Mouse (Mus musculus) adrenal gland (tissue): ENCODE measurements around the gene Ubac2.
"Not testable (repeated sequence)": the region's sequence is repeated elsewhere in the genome, so short reads cannot be mapped to it uniquely, and the experiment has no call there.

Source experiments
- intact Hi-C: fragments of 180-260 bp; cut with DNase I; formaldehyde crosslinking; loops from one replicate; pipeline ENCODE4 v1.15.1; 2025
- long read RNA-seq, 2 experiments: library from polyadenylated mRNA; unstranded; transcript quantifications; one replicate each; pipeline ENCODE4 v2.0.0; 2020; ENCODE audit warnings: borderline replicate concordance in 1 of 2; ENCODE audit not compliant: insufficient replicate concordance in 1 of 2

Gene Ubac2
- long read RNA-seq, experiment 1, transcript Ubac2-201 (9 exons, 2,139 nt): major isoform, 23 of 28 reads
- long read RNA-seq, experiment 1, partial matches to known transcripts: 4 of 28 reads
- long read RNA-seq, experiment 1, other reads (novel, unspliced or antisense): 1 of 28 reads
- long read RNA-seq, experiment 2, transcript Ubac2-201 (9 exons, 2,139 nt): major isoform, 36 of 43 reads
- long read RNA-seq, experiment 2, partial matches to known transcripts: 0 of 43 reads
- long read RNA-seq, experiment 2, other reads (novel, unspliced or antisense): 7 of 43 reads

GRCm38 (mm10) chr14:121878176-121878858 lies at the start of gene Ubac2:
Ubac2 (plus strand) TSS chr14:121878620.
- intact Hi-C loops: no loop called here

DNA sequence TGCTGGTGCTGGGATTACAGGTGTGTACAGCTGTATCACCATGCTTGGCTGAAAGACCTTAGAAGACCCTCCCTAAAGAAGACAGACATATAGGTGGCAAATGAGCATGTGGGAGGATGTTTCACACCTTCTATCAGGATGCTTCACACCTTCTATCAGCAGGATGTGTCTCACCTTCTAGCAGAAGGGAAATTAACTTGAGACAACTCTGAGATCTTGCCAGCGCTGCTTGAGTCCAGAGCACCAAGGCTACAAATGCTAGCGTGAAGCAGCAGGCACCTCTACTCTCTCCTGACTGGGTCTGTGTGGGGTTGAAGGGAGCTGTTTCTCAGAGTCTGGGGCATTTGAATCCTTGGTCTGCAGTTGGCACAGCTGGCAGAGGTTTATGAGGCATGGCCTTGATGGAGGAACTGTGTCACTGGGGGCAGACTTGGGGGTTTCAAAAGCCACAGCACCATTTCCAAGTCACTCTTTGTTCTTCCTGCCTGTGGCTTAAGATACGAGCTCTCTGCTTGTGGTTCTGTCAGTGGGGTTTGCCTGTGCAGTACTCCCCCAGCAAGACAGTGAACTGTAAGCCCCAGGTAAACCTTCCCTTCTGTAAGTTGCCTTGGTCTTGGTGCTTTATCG lies 48.5 kb upstream of the Ubac2 start:
- intact Hi-C loops: no loop called here

DNA sequence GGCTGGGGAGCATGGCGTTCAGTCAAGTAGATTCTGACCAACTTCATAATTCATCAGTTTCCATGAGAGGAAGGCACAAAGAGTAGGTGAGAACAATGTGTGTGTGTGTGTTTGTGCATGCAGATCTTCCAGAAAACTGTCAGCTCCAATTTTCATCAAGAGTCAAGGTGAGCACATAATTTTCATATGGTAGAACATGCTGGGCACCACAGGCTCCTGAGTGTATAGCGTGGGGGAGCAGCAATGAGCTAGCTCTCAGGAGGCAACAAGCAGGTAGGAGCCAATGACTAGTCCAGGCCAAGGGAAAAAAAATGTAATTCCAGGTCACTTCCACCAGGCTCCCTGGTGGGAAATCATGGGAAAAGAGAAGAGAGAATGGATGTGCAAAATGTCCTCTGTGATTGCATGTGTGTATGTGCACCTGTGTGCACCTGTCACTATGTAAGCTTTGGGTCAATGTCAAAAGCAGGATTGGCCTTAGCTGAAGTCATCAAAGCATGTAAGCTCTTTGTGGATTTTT lies 45.4 kb upstream of the Ubac2 start:
- intact Hi-C loops: no loop called here

- intact Hi-C loops: no loop called here
These were observed 40.3 kb upstream of the Ubac2 start for GRCm38 (mm10) chr14:121838161-121838560.

DNA sequence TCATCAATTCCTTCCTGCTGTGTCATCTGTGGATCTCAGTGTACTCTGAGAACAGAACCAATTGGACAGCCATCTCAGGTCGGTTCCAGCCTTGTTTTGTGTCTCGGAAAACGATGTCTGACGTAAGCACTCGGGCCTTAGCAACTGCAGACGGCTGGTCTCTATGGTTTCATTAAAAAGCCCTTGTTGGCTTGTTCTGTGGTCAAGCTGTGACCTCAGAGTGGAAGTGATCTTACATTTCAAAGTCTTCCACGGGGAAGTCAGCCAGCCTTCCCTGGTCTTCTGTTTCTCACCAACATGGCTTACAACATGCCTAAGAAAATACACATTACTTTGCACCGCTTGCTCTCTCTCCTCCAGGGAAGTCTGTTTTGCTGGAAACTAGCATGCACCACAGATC lies 38.2 kb upstream of the Ubac2 start:
- intact Hi-C loops: no loop called here

GRCm38 (mm10) chr14:121844486-121844885 lies 33.9 kb upstream of the Ubac2 start:
- intact Hi-C loops: no loop called here

DNA sequence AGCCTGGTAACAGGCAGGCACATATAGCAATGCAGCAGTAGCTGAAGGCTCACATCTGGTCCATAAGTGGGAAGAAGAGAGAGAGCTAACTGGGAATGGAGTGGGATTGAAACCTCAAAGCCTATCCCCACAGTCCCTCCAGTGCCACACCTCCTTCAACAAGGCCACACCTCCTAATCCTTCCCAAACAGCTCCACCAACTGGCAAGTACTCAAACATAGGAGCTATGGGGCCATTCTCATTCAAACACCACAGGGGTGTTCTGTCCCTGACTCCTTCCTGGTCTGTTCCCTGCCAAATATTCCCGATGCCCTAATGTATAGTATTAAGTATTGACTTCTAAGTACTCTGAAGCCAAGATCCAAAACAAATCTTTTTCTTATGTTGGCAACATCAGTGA lies 27.2 kb upstream of the Ubac2 start:
- intact Hi-C loops: no loop called here

DNA sequence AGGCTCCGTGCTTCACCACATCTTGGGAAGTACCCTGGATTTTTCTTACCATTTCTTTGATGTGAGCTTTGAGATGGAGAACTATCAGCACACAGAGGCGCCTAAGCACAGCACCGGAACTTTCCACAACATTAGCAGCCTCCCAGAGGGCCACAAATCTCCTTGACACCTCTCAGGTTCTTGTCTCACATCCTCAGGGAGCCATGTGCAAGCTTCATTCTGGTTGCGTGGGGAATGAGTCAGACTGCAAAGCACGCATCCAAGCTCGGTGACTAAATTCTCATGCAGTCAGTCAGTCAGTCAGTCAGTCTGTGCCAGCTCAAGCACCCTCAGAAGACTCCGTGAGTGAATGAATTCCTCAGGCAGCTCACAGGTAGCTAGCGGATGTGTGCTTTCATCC lies 25.9 kb upstream of the Ubac2 start:
- intact Hi-C loops: no loop called here

- intact Hi-C loops: loop anchor here (2.0 kb wide), 1 partner anchor 56 kb away; no protein-coding TSS in a partner anchor
These were observed 13.3 kb upstream of the Ubac2 start for GRCm38 (mm10) chr14:121865162-121865561.

DNA sequence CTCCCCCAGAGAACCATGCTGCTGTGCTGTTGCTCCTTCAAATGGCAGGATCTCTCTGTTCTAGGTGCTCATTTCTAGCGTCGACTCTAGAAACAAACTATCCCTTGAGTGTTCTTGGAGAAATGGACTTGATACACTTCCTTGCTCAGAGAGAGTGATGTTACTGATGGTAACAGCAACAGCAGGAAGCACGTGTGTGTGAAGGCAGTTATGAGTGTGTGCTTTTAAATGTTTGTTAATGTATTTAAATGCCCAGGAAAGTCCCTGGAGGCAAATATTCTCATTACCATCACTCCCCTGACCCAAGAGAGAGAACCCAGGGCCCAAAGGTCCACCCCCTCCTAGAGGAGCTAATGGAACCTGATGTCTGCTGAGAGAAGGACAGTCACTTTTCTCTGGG lies 11.8 kb upstream of the Ubac2 start:
- intact Hi-C loops: no loop called here

DNA sequence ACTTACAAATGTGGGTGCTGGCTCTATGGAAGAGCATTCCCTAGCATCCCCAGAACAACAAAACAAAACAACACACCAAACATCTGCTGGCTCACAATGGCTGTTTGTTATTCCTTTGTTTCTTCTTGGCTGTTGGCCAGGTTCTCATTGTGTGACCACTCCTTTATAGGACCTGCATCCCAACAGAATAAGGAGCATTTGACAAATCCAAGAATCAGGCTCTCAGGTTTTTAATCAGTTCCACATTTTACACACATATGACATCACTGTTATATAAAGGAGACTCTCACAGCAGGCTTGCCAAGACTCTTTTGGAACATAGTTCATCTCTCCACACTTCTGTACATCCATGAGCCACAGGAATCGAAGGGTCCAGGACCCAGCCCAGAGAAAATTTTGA lies 9.3 kb upstream of the Ubac2 start:
- intact Hi-C loops: no loop called here

DNA sequence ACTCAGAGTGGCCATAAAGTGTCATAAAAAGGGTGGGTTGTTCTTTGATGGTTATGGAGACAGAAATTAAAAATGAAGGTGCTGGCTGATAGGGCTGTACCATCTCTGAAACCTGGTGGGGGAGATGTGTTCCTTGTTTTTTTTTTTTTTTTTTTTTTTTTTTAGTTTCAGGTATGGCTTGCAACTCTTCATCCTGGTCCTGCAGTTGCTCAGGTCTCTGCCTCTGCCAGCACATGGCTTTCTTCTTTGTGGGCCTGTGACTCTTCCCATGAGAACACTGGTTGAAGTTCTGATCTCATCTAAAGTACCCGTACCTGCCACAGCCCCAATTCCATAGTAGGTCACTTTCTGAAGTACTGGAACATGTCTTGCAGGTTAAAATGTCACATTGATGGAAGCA lies 5.7 kb upstream of the Ubac2 start:
- intact Hi-C loops: no loop called here

DNA sequence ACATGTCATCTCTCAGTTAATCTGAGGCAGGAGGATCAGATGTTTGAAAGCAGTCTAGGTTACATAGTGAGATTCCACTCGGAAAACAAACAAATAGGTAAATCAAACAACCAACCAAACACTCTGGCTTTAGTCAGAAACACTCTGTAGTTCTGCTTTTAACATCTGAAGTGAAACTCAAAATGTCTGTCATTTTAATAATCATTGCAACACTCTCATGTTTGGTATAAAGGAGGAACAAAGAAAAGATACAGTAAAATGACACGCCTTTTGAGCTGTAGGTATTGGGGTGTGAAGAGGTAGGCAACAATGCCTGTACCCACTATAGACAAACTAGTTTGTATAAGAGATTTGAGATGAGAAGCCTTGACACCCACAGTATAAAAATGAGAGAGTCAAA lies 5.2 kb upstream of the Ubac2 start:
- intact Hi-C loops: no loop called here

GRCm38 (mm10) chr14:121873646-121874045 lies 4.8 kb upstream of the Ubac2 start:
- intact Hi-C loops: no loop called here

GRCm38 (mm10) chr14:121876190-121876589 lies 2.2 kb upstream of the Ubac2 start:
- intact Hi-C loops: not testable (repeated sequence)

GRCm38 (mm10) chr14:121876860-121877259 lies 1.6 kb upstream of the Ubac2 start:
- intact Hi-C loops: no loop called here

DNA sequence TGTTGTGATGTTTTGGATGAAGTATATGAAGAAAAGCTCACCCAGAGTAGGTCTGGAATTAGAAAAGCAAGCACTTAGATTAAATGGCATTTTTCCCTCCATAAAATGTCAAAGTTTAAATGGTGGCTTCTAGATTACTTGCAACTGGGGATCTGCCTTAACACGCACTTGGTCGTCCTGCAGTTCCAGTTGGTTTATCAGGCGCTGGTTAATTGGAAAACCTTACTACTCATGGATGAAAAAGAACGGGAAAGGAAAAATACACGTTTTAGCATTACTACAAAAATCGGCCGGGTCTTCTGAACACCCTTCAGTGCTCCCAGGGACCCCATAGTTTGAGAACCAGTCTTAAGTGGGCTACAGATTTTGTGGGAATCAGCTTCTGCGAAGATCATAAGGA lies 780 bp upstream of the Ubac2 start:
- intact Hi-C loops: no loop called here

DNA sequence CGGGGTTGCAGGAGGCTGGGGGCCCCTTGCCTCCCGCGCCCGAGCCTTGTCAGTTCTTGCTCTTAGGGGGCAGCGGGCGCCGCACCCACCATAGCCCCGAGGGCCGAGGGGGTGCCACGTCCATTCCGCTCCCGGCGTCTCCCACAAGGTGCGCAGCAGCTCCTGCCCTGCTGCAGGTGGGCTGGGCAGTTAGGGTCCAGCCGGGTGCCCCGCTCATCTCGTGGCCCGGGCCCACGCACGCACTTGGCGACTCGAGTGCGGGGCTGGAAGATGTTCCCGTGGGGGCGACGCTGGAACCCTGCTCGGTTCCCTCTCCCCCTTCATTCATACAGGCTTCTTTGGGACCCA lies 413 bp downstream of the Ubac2 start:
- intact Hi-C loops: no loop called here

GRCm38 (mm10) chr14:121879266-121879840 lies 933 bp downstream of the Ubac2 start:
- intact Hi-C loops: no loop called here

DNA sequence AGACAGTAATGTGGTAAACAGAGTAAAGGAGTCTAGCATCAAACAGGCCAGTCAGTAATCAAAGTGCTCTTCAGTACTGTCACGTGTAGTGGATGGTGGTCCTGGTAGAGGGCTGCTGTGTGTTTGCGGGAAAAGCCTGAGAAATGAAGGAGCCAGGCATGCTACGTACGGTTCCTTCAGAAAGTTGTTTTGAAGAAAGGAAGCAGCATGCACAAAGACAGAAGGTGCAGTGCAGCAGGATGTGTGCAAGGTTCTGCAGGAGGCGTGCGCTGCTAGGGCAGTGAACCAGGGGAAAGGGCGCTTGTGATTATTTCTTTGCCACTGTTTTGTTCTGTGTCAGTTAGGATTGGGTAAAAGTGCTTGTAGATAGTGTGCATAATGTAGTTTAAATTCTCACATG lies 2.8 kb downstream of the Ubac2 start:
- intact Hi-C loops: no loop called here

GRCm38 (mm10) chr14:121884150-121884797 lies 5.9 kb downstream of the Ubac2 start:
- intact Hi-C loops: no loop called here

DNA sequence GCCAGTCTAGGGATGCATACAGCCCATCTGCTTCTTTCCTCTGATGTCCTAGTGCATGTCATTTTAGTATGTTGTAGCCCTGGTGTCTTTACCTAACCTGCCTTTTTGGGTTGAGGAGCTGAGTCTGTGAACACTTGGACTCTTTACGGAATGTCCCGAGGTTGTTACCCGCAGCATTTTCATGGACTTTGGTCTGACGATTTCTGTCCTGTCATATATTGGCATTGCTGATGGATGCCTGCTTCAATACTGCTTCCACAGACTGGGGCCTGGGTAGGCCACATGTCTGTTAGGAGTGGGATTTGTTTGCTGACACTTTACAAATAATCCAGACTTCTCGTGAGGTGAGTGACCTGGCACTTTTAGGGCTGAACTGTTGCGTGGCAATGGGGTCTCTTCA lies 15.3 kb downstream of the Ubac2 start:
- intact Hi-C loops: no loop called here
